Mouse (Mus musculus): ENCODE data around the gene Sez6. TPM values are rescaled to one million over a fixed set of nuclear protein-coding genes. Genes with fewer than 3 reads are reported as not detected.
A peak's percentile ranks its signal among the peaks of the same experiment; 100 is the strongest.

The Sez6 gene
- polyA plus RNA-seq, 1 experiment from 2014 or later, result 1.2 TPM

GRCm38 (mm10) chr11:77995556-77995955, 65.0 kb downstream of the Sez6 start:
- ATAC-seq, result no peak

GRCm38 (mm10) chr11:78006446-78006845, 75.8 kb downstream of the Sez6 start:
- Histone ChIP-seq H3K4me1 (replicated peaks) (no peaks in the 10 kb centered on the region), H3K4me3 (replicated peaks) (no peak overlapping the region), H3K27me3 (replicated peaks) (no peaks in the 10 kb centered on the region), H3K9ac (no peak overlapping the region), H3K36me3 (peaks cover 35% of the 10 kb centered on the region), H3K27ac (no peak overlapping the region), H3K9me3 (no peaks in the 10 kb centered on the region), H3K4me2 (replicated peaks) (no peak overlapping the region)
- no peak for ATAC-seq
- 95% methylated on average over 5 of the region's 5 CpGs for WGBS

More at GRCm38 (mm10) chr11:77995556-77995955, 65.0 kb downstream of the Sez6 start:
- Histone ChIP-seq H3K4me3 (replicated peaks) (no peak overlapping the region), H3K4me2 (replicated peaks) (no peak overlapping the region), H3K4me1 (replicated peaks) (no peaks in the 10 kb centered on the region), H3K9ac (no peak overlapping the region), H3K27me3 (replicated peaks) (no peaks in the 10 kb centered on the region), H3K27ac (no peak overlapping the region), H3K36me3 (peaks cover 4% of the 10 kb centered on the region; the same call in 1 of the 2 replicates), H3K9me3 (no peaks in the 10 kb centered on the region)
- WGBS, result 76% methylated on average over 1 of the region's 1 CpGs

GRCm38 (mm10) chr11:78019676-78020075, 89.1 kb downstream of the Sez6 start:
- peak; percentile 80; the same call in 1 of the 2 replicates for ATAC-seq
- H3K27me3 ChIP-seq (replicated peaks), result no peaks in the 10 kb centered on the region
- no peak overlapping the region for H3K27ac ChIP-seq
- H3K36me3 ChIP-seq, result peaks cover 61% of the 10 kb centered on the region
- no peaks in the 10 kb centered on the region for H3K9me3 ChIP-seq
- WGBS, result 21% methylated on average over 4 of the region's 4 CpGs
- no peak overlapping the region for H3K4me2 ChIP-seq (replicated peaks)
- no peaks in the 10 kb centered on the region for H3K4me1 ChIP-seq (replicated peaks)
- H3K9ac ChIP-seq, result no peak overlapping the region
- H3K4me3 ChIP-seq (replicated peaks), result no peak overlapping the region

GRCm38 (mm10) chr11:78023607-78024006, 93.0 kb downstream of the Sez6 start:
- ATAC-seq, result no peak
- Histone ChIP-seq H3K4me3 (replicated peaks) (no peak overlapping the region), H3K9ac (no peak overlapping the region), H3K4me1 (replicated peaks) (no peaks in the 10 kb centered on the region), H3K36me3 (peaks cover 58% of the 10 kb centered on the region), H3K27ac (no peak overlapping the region), H3K4me2 (replicated peaks) (no peak overlapping the region), H3K27me3 (replicated peaks) (no peaks in the 10 kb centered on the region), H3K9me3 (no peaks in the 10 kb centered on the region)
- 86% methylated on average over 8 of the region's 8 CpGs for WGBS

Other genes starting within 250 kb of the Sez6 start
- gene Nufip2, start 244.6 kb upstream of the Sez6 start, polyA plus RNA-seq (2015; fragmentation: Nextera tagmentation; extraction: Ambion mirVana), result 4.6 and 4.8 TPM in 2 replicates
- gene Cryba1, start 205.5 kb upstream of the Sez6 start, polyA plus RNA-seq (2015; fragmentation: Nextera tagmentation; extraction: Ambion mirVana), result 0.18 TPM in 1 of 2 replicates, not detected in the other
- 27.7 and 32.1 TPM in 2 replicates for gene Myo18a, start 167.6 kb upstream of the Sez6 start, polyA plus RNA-seq (2015; fragmentation: Nextera tagmentation; extraction: Ambion mirVana)
- 0.93 and 1.5 TPM in 2 replicates for gene Gm10277, start 143.1 kb upstream of the Sez6 start, polyA plus RNA-seq (2015; fragmentation: Nextera tagmentation; extraction: Ambion mirVana)
- 29.8 and 36.1 TPM in 2 replicates for gene Pipox, start 36.7 kb upstream of the Sez6 start, polyA plus RNA-seq (2015; fragmentation: Nextera tagmentation; extraction: Ambion mirVana)
- 12.8 and 13.5 TPM in 2 replicates for gene Phf12, start 52.0 kb downstream of the Sez6 start, polyA plus RNA-seq (2015; fragmentation: Nextera tagmentation; extraction: Ambion mirVana)
- gene Dhrs13, start 101.5 kb downstream of the Sez6 start, polyA plus RNA-seq (2015; fragmentation: Nextera tagmentation; extraction: Ambion mirVana), result 18.0 and 18.3 TPM in 2 replicates
- 44.0 and 44.2 TPM in 2 replicates for gene Flot2, start 107.1 kb downstream of the Sez6 start, polyA plus RNA-seq (2015; fragmentation: Nextera tagmentation; extraction: Ambion mirVana)
- 30.8 and 31.6 TPM in 2 replicates for gene Eral1, start 149.6 kb downstream of the Sez6 start, polyA plus RNA-seq (2015; fragmentation: Nextera tagmentation; extraction: Ambion mirVana)
- gene Fam222b, start 163.9 kb downstream of the Sez6 start, polyA plus RNA-seq (2015; fragmentation: Nextera tagmentation; extraction: Ambion mirVana), result 13.1 and 13.3 TPM in 2 replicates
- 74.7 and 77.2 TPM in 2 replicates for gene Traf4, start 234.8 kb downstream of the Sez6 start, polyA plus RNA-seq (2015; fragmentation: Nextera tagmentation; extraction: Ambion mirVana)
- gene Nek8, start 245.9 kb downstream of the Sez6 start, polyA plus RNA-seq (2015; fragmentation: Nextera tagmentation; extraction: Ambion mirVana), result 14.4 and 17.1 TPM in 2 replicates
- gene Tlcd1, start 245.9 kb downstream of the Sez6 start, polyA plus RNA-seq (2015; fragmentation: Nextera tagmentation; extraction: Ambion mirVana), result 39.1 and 39.8 TPM in 2 replicates